Mouse (Mus musculus) olfactory bulb, adult 2 months (tissue): Measurements from ENCODE around the gene A930033H14Rik. TPM values are rescaled to one million over a fixed set of nuclear protein-coding genes. Genes with fewer than 3 reads are reported as not detected.

Experiments
- H3K27ac ChIP-seq: fragments of 200-500 bp; 2 replicates; pipeline ENCODE4 v1.5.1; 2012; ENCODE audit warnings: low read depth, low read length; ENCODE audit not compliant: insufficient read depth
- H3K4me1 ChIP-seq: fragments of 200-500 bp; 2 replicates; pipeline ENCODE4 v1.6.1; 2012; ENCODE audit warnings: low read length; ENCODE audit not compliant: control insufficient read depth, insufficient read depth
- H3K4me3 ChIP-seq: fragments of 200-500 bp; 2 replicates; pipeline ENCODE4 v1.5.1; 2012; ENCODE audit warnings: mild to moderate bottlenecking, low read depth, low read length, moderate library complexity; ENCODE audit not compliant: insufficient read depth
- CTCF ChIP-seq: fragments of 200-500 bp; IDR thresholded peaks from 2 replicates; pipeline ENCODE4 v1.5.1; 2012; ENCODE audit warnings: low read depth, mild to moderate bottlenecking, low read length, moderate library complexity; ENCODE audit not compliant: insufficient read depth
- POLR2A ChIP-seq: fragments of 200-500 bp; IDR thresholded peaks from 2 replicates; pipeline ENCODE4 v1.6.1; 2012; ENCODE audit warnings: mild to moderate bottlenecking, low read depth, low read length, moderate library complexity; ENCODE audit not compliant: insufficient read depth
- WGBS: fragments of 180-500 bp; shearing (Covaris S2); methylation state at CpG from one replicate; pipeline ENCODE4 v1.1.7; 2018; 5-methylcytosine and 5-hydroxymethylcytosine counted together
- polyA plus RNA-seq: library from polyadenylated mRNA; stranded (reverse); fragments of >200 nt; gene quantifications from 2 replicates; pipeline ENCODE4 v1.2.4, GENCODE M21; 2012; ENCODE audit warnings: low replicate concordance; ENCODE audit not compliant: missing spikeins, insufficient read depth, insufficient read length

Gene A930033H14Rik
- not detected in 2 replicates for polyA plus RNA-seq

DNA sequence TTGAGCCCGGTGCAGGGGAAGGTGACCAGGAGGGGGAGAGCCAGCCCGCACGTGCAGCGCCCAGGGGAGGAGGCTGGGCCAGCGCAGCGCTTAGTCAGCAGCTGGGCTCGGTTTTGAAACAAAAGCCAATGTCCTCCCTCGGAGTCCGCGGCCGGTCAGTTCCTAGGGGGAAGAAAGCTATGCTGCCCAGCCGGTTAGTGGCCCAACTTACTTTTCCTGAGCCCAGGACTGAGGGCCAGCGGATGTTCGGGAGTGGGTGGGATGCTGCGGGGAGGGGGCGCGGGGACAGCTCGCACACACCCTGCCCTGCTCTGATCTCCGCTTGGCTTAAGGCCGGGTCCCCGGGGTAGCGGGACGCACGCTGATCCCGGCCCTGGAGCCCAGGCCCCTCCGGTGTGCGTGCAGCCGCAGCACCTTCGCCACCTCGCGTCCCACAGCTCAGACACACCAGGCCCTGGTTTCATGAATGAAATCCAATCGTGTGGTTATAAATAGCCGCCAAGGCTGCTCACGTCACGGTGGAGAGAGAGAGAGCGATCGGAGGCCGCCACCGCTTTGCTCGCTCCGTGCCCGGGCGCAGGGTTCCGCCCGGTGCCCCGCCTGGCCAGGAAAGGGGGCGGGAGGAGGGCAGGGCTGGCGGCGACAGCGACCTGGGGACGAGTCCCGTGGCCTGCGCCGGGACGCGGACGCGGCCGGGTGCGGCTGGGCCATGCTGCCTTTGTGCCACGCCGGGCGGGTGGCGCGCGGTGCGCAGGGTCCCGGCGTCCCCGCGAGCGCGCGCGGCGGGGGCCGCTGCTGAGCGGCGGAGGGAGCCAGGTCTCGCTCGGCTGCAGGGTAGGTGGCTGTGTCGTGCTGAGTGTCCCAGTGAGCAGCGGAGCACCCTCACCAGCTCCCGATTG is at the start of gene A930033H14Rik:
A930033H14Rik (minus strand) TSS at position 557 of the 899 bp plus-strand sequence.
- WGBS, result under 1% methylated on average over 82 of the region's 84 CpGs
- Histone ChIP-seq H3K4me3 (peak within 1 kb of the TSS; percentile 80), H3K27ac (peak within 1 kb of the TSS; percentile 81), H3K4me1 (peaks cover 8% of the 10 kb centered on the region)
- TF ChIP-seq POLR2A (peak; percentile 39; the same call in 1 of the 2 replicates), CTCF (no peak)

GRCm38 (mm10) chr10:69259929-69260328 is 47.0 kb upstream of the A930033H14Rik start:
- no peak for TF ChIP-seq POLR2A
- TF ChIP-seq CTCF, result no peak
- 93% methylated on average over 8 of the region's 8 CpGs for WGBS
- no peak overlapping the region for H3K4me3 ChIP-seq
- no peak overlapping the region for H3K27ac ChIP-seq
- no peaks in the 10 kb centered on the region for H3K4me1 ChIP-seq

GRCm38 (mm10) chr10:69259161-69259560 is 46.3 kb upstream of the A930033H14Rik start:
- TF ChIP-seq POLR2A (no peak), CTCF (no peak)
- Histone ChIP-seq H3K4me3 (no peak overlapping the region), H3K4me1 (peaks cover 4% of the 10 kb centered on the region), H3K27ac (no peak overlapping the region)
- 80% methylated on average over 2 of the region's 2 CpGs for WGBS

DNA sequence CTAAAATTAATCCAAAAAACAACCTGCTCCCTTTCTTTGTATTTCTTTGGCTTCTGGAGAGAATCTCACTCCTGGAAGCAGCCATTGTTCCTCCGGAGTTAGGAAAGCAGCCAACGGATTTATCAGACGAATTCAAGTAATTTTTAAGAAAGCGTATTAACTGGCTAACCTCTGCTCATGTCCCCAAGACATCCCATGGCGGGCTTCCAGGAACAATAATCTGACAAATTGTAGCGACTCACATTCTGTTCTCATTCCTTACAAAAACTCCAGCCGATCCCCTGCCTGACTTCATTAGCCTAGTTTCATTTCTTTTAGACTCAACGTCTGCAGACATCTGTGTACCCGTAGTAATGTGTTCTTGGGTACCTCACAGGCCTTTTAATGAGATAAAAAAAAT is 45.7 kb upstream of the A930033H14Rik start:
- TF ChIP-seq POLR2A, result no peak
- no peak for TF ChIP-seq CTCF
- H3K27ac ChIP-seq, result no peak overlapping the region
- 41% methylated on average over 9 of the region's 9 CpGs for WGBS
- H3K4me3 ChIP-seq, result no peak overlapping the region
- H3K4me1 ChIP-seq, result peaks cover 8% of the 10 kb centered on the region

DNA sequence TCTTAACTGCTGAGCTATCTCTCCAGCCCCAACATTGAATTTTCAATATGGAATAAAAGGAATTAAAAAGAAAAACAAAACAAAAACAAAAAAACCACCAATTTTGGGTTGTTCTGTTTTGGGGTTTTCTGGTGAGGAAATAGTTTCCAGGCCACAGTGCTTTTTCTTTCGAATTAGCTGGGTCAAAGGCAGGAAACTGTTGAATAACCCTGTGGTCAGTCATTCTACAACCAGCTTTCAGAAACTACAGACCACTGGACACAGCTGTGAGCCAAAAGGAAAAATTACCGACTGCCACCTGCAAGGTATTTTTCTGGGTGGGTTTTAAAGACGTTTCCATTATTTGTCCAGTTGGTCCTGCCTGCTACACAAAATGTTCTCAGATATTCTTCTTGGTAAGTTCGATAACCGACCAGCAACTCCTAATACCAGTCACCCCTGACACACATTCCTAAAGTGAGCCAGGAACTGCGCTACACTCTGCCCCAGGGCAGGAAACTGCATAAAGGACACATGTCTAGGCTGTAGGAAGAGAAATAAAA is 44.8 kb upstream of the A930033H14Rik start:
- Histone ChIP-seq H3K4me3 (no peak overlapping the region), H3K4me1 (peaks cover 9% of the 10 kb centered on the region), H3K27ac (no peak overlapping the region)
- TF ChIP-seq POLR2A, result no peak
- TF ChIP-seq CTCF, result no peak
- WGBS, result 86% methylated on average over 6 of the region's 6 CpGs

GRCm38 (mm10) chr10:69255594-69255993 is 42.7 kb upstream of the A930033H14Rik start:
- TF ChIP-seq POLR2A (no peak), CTCF (no peak)
- H3K27ac ChIP-seq, result no peak overlapping the region
- peaks cover 13% of the 10 kb centered on the region for H3K4me1 ChIP-seq
- 88% methylated on average over 5 of the region's 5 CpGs for WGBS
- no peak overlapping the region for H3K4me3 ChIP-seq

GRCm38 (mm10) chr10:69254390-69254847 is 41.5 kb upstream of the A930033H14Rik start:
- Histone ChIP-seq H3K4me1 (peaks cover 13% of the 10 kb centered on the region), H3K4me3 (no peak overlapping the region), H3K27ac (no peak overlapping the region)
- WGBS, result 45% methylated on average over 8 of the region's 8 CpGs
- TF ChIP-seq CTCF, result no peak
- no peak for TF ChIP-seq POLR2A

DNA sequence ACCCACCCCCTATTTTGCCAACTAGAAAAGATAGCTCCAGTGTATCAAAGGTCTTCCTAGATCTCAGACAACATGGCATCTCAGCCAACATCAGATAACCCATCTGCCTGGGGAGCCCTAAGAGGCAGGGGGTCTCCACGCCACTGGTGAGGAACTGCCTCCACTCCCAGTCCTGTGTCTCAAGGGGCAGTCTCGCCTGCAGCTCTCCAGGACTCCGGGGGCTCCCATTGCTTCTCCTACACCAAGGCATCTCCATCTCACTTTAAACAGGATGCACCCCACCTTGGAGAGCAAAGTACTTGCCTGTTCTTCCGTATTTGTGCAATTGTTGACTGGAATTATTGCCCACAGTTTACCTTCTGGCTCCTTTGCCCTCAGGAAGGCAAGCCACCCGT is 40.8 kb upstream of the A930033H14Rik start:
- WGBS, result 87% methylated on average over 5 of the region's 5 CpGs
- Histone ChIP-seq H3K27ac (no peak overlapping the region), H3K4me3 (no peak overlapping the region), H3K4me1 (peaks cover 13% of the 10 kb centered on the region)
- TF ChIP-seq POLR2A (no peak), CTCF (no peak)
